Mouse (Mus musculus): ENCODE results near the gene Hsd17b10.

DNA sequence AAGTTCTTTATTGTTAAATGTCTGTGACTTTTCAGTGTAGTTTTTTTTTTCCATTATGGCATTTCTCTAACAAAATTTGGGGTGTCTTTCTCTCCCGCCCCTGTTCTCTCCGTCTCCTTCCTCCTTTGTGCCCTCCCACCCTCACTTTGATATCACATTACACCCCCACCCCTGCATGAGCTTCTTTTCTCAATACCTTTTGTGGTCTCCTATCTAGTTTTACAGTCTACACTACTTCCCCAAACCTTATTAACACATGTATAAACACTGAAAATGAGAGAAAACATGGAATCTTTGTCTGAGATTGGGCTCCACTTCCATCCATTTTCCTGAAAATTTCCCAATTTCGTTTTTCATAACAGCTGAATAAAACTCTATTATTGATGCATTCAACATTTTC lies 50.9 kb downstream of the Hsd17b10 start:
- TF ChIP-seq POLR2A (IDR thresholded peaks at IDR 0.05; ENCODE audit: low read depth, low read length) (no peak), MAZ (IDR thresholded peaks at IDR 0.05; ENCODE audit: low read depth, low read length) (no peak), USF1 (IDR thresholded peaks at IDR 0.05; ENCODE audit: low read depth, low read length) (no peak), TBP (conservative IDR thresholded peaks at IDR 0.05; ENCODE audit: low read depth, low read length) (no peak), CTCF (conservative IDR thresholded peaks at IDR 0.05 in 1 of 2, IDR thresholded peaks at IDR 0.05 in 1 of 2; ENCODE audit: low read depth in 2 of 2, low read length in 2 of 2) (no peak), JUND (conservative IDR thresholded peaks at IDR 0.05; ENCODE audit: low read depth, low read length) (no peak), ZC3H11A (IDR thresholded peaks at IDR 0.05; ENCODE audit: low read depth, low read length) (no peak), MAFK (IDR thresholded peaks at IDR 0.05; ENCODE audit: insufficient replicate concordance, low read length) (no peak), NELFE (IDR thresholded peaks at IDR 0.05; ENCODE audit: low read depth, low read length) (no peak)
